In the genomic region with DNA sequence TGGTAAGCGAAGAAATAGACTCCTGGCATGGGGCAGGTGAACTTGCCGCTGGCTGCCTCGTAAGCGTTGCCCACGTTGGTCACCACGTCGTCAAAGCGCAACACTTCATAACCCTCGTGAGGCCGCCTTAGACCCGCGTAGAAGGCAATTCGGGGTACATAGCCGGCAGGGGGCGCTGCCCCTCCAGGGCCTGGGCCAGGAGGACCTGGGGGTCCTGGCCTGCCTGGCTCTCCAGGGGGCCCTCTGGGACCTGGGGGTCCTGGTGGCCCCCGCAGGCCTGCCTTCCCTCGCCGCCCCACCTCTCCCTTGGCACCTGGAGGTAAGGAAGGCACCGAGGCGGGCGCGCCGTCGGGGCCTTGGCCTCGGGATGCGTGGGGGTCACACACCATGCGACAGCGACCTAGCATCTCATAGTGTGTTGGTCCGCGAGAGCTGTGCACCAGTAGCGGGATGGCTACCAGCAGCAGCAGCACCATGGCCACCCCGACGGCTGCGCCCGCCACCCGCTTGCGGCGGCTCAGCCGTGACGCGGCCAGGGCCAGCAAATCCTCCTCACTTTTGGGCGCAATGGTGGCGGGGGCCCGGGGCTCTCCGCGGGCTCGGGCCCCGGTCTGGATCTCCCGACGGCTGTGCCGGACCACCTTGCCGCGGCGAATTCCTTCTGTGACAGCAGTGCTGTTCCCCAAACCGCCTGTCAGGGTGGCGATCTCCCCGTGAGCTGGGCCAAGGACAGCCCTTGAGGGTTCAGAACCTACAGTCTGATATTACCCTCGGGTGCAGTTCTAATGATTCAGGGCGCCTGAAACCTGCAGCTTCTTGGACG, we compare ENCODE assay signal across 8 mouse cellular contexts. TPM values are rescaled to one million over a fixed set of nuclear protein-coding genes. Genes with fewer than 3 reads are reported as not detected.
DNase-seq lines count a peak whose midpoint lies in the region; ATAC-seq and TF ChIP-seq lines count a peak whose summit lies in the region.

A gene (minus strand): TSS at position 565 of the 823 bp plus-strand sequence.

- peak within 1 kb of the TSS; percentile 17 for H3K4me3 ChIP-seq in kidney, postnatal 0 days (replicated peaks; ENCODE audit: low read depth, low read length)
- peak within 1 kb of the TSS; percentile 23; the same call in 1 of the 2 replicates for H3K4me3 ChIP-seq in embryonic facial prominence, embryonic 11.5 days (ENCODE audit: low read depth, low read length)
- H3K4me3 ChIP-seq in intestine, embryonic 15.5 days (replicated peaks), result peak within 1 kb of the TSS; percentile 26
- peak within 1 kb of the TSS; percentile 36 for H3K4me3 ChIP-seq in midbrain, embryonic 13.5 days (replicated peaks)

- H3K4me2 ChIP-seq in kidney, postnatal 0 days (ENCODE audit: low read length), result peak within 1 kb of the TSS; percentile 53
- H3K4me2 ChIP-seq in embryonic facial prominence, embryonic 11.5 days (ENCODE audit: low read depth, low read length), result peak within 1 kb of the TSS; percentile 28
- H3K4me2 ChIP-seq in intestine, embryonic 15.5 days (replicated peaks), result peak within 1 kb of the TSS; percentile 61
- H3K4me2 ChIP-seq in midbrain, embryonic 13.5 days (replicated peaks), result peak within 1 kb of the TSS; percentile 47

- ATAC-seq in kidney, postnatal 0 days (replicated peaks; ENCODE audit: low FRiP score, low read depth), result no peak
- ATAC-seq in embryonic facial prominence, embryonic 11.5 days (replicated peaks; ENCODE audit: insufficient number of reproducible peaks, low FRiP score, low TSS enrichment, low read depth), result no peak
- no peak for ATAC-seq in intestine, embryonic 15.5 days
- no peak for ATAC-seq in midbrain, embryonic 13.5 days

- WGBS in kidney, postnatal 0 days, result 6% methylated on average over 58 of the region's 60 CpGs
- WGBS in embryonic facial prominence, embryonic 11.5 days, result 8% methylated on average over 60 of the region's 60 CpGs
- 7% methylated on average over 60 of the region's 60 CpGs for WGBS in intestine, embryonic 15.5 days
- WGBS in midbrain, embryonic 13.5 days, result 8% methylated on average over 60 of the region's 60 CpGs

- peaks cover 22% of the 10 kb centered on the region for H3K27me3 ChIP-seq in kidney, postnatal 0 days (ENCODE audit: insufficient read depth, low read length)
- peaks cover 57% of the 10 kb centered on the region for H3K27me3 ChIP-seq in embryonic facial prominence, embryonic 11.5 days (ENCODE audit: control insufficient read depth, insufficient read depth, low read length)
- peaks cover 69% of the 10 kb centered on the region for H3K27me3 ChIP-seq in intestine, embryonic 15.5 days (replicated peaks)
- H3K27me3 ChIP-seq in midbrain, embryonic 13.5 days, result peaks cover 80% of the 10 kb centered on the region

- H3K9ac ChIP-seq in kidney, postnatal 0 days (ENCODE audit: low read depth, low read length), result peak within 1 kb of the TSS; percentile 35; the same call in 1 of the 2 replicates
- no peak within 1 kb of the TSS for H3K9ac ChIP-seq in embryonic facial prominence, embryonic 11.5 days (replicated peaks; ENCODE audit: low read length)
- H3K9ac ChIP-seq in intestine, embryonic 15.5 days, result no peak within 1 kb of the TSS
- H3K9ac ChIP-seq in midbrain, embryonic 13.5 days (replicated peaks), result peak within 1 kb of the TSS; percentile 57

- DNase-seq in kidney, postnatal 0 days (ENCODE audit: low spot score), result no peak
- no peak for DNase-seq in kidney, adult 18-20 months
- DNase-seq in embryonic facial prominence, embryonic 11.5 days (ENCODE audit: low spot score), result peak; percentile 48
- DNase-seq in thymus, postnatal 36 days, result peak; percentile 45 to 52
- DNase-seq in right cerebral cortex, postnatal 14 days, result no peak
- no peak for DNase-seq in left cerebral cortex, adult 8-10 months (ENCODE audit: low spot score in 2 of 2)

- TF ChIP-seq CTCF in kidney, postnatal 0 days (IDR thresholded peaks at IDR 0.05; ENCODE audit: low read depth), result peak; percentile 61

- peaks cover 4% of the 10 kb centered on the region; the same call in 1 of the 2 replicates for H3K4me1 ChIP-seq in kidney, postnatal 0 days (replicated peaks; ENCODE audit: insufficient read depth, low read length)
- H3K4me1 ChIP-seq in embryonic facial prominence, embryonic 11.5 days (ENCODE audit: control insufficient read depth, insufficient read depth, low read length), result no peaks in the 10 kb centered on the region
- H3K4me1 ChIP-seq in intestine, embryonic 15.5 days (replicated peaks), result peaks cover 35% of the 10 kb centered on the region
- peaks cover 46% of the 10 kb centered on the region for H3K4me1 ChIP-seq in midbrain, embryonic 13.5 days (replicated peaks)

- H3K9me3 ChIP-seq in kidney, postnatal 0 days (replicated peaks; ENCODE audit: low read length), result no peaks in the 10 kb centered on the region
- H3K9me3 ChIP-seq in embryonic facial prominence, embryonic 11.5 days (replicated peaks; ENCODE audit: control insufficient read depth, low read length), result no peaks in the 10 kb centered on the region
- H3K9me3 ChIP-seq in intestine, embryonic 15.5 days, result no peaks in the 10 kb centered on the region
- H3K9me3 ChIP-seq in midbrain, embryonic 13.5 days, result no peaks in the 10 kb centered on the region

- H3K36me3 ChIP-seq in kidney, postnatal 0 days (ENCODE audit: insufficient read depth, low read length), result no peaks in the 10 kb centered on the region
- 0 out of 2 replicates have a peak, but pooled peaks cover 2% of the 10 kb centered on the region for H3K36me3 ChIP-seq in embryonic facial prominence, embryonic 11.5 days (replicated peaks; ENCODE audit: control insufficient read depth, insufficient read depth, low read depth, low read length)
- H3K36me3 ChIP-seq in intestine, embryonic 15.5 days, result peaks cover 7% of the 10 kb centered on the region
- H3K36me3 ChIP-seq in midbrain, embryonic 13.5 days, result peaks cover 7% of the 10 kb centered on the region

- H3K27ac ChIP-seq in kidney, postnatal 0 days, result no peak within 1 kb of the TSS
- H3K27ac ChIP-seq in embryonic facial prominence, embryonic 11.5 days (replicated peaks; ENCODE audit: low read depth, low read length), result no peak within 1 kb of the TSS
- no peak within 1 kb of the TSS for H3K27ac ChIP-seq in intestine, embryonic 15.5 days
- peak within 1 kb of the TSS; percentile 39 for H3K27ac ChIP-seq in midbrain, embryonic 13.5 days

RNA-seq across cellular contexts. Expression of the gene that starts here (rescaled TPM):
- polyA plus RNA-seq in kidney, postnatal 0 days (2015; fragmentation: Nextera tagmentation; extraction: Ambion mirVana), result 1.3 TPM in 2 replicates
- polyA plus RNA-seq in embryonic facial prominence, embryonic 11.5 days (2014; fragmentation: Nextera tagmentation; extraction: Ambion mirVana), result 1.0 and 1.1 TPM in 2 replicates
- 0.09 TPM in 1 of 2 replicates, not detected in the other for polyA plus RNA-seq in intestine, embryonic 15.5 days (2015; fragmentation: Nextera tagmentation; extraction: Ambion mirVana)
- 10.1 and 13.7 TPM in 2 replicates for polyA plus RNA-seq in midbrain, embryonic 13.5 days (2015; fragmentation: Nextera tagmentation; extraction: Ambion mirVana)
- total RNA-seq in left cerebral cortex, adult 8-10 months (2022), result not detected

Comparison
In these comparisons a context has a peak if more than half of its experiments do, and no peak if none do; other contexts are left out.
1. DNase-seq: peak in embryonic facial prominence, embryonic 11.5 days (single experiment) and thymus, postnatal 36 days (2 of 2); none in kidney, postnatal 0 days (single experiment), kidney, adult 18-20 months (single experiment), right cerebral cortex, postnatal 14 days (single experiment) and left cerebral cortex, adult 8-10 months (0 of 2).
2. H3K9ac ChIP-seq: peak in kidney, postnatal 0 days (single experiment) and midbrain, embryonic 13.5 days (single experiment); none in embryonic facial prominence, embryonic 11.5 days (single experiment) and intestine, embryonic 15.5 days (single experiment).
3. Peak in every context shown above with its lines, with median percentiles within 50 percentile points of each other: H3K4me2 ChIP-seq and H3K4me3 ChIP-seq.